Mouse (Mus musculus): ENCODE results near the gene Tmem258.

GRCm38 (mm10) chr19:10186569-10186968 is 17.2 kb upstream of the Tmem258 start:
- TF ChIP-seq ZC3H11A (IDR thresholded peaks at IDR 0.05; ENCODE audit: borderline replicate concordance, low read depth, low read length), result no peak
- no peak for TF ChIP-seq ZNF384 (IDR thresholded peaks at IDR 0.05; ENCODE audit: low read depth, low read length)

All from ES-E14 (cell line).